Mouse (Mus musculus) MEL (cell line): ENCODE measurements around the gene Grb7. TPM values are rescaled to one million over a fixed set of nuclear protein-coding genes. Genes with fewer than 3 reads are reported as not detected.

ENCODE experiments used
- DNase-seq: peaks from one replicate; pipeline ENCODE4 v3.0.0; 2011; ENCODE audit warnings: low read depth, low spot score
- H3K27ac ChIP-seq: 2 replicates; pipeline ENCODE4 v1.5.1; 2012; ENCODE audit warnings: low read depth, mild to moderate bottlenecking, control low read depth, low read length, moderate library complexity; ENCODE audit not compliant: control insufficient read depth
- H3K27me3 ChIP-seq, 2 experiments: fragments of 150-350 bp in 1 of 2; sonication (generic) in 1 of 2; 2 replicates each; pipeline ENCODE4 v1.6.1; 2012; ENCODE audit warnings: low read length in 2 of 2, mild to moderate bottlenecking in 2 of 2, improper control_type of control experiment in 1 of 2, moderate library complexity in 1 of 2; ENCODE audit not compliant: insufficient read depth in 2 of 2, control insufficient read depth in 1 of 2
- H3K36me3 ChIP-seq, 2 experiments: 2 replicates each; pipeline ENCODE4 v1.6.1; 2012 to 2014; ENCODE audit warnings: low read length in 2 of 2, improper control_type of control experiment in 1 of 2, inconsistent platforms in 1 of 2, mild to moderate bottlenecking in 1 of 2; ENCODE audit not compliant: insufficient read depth in 2 of 2, control insufficient read depth in 1 of 2
- H3K4me1 ChIP-seq, 2 experiments: fragments of 150-350 bp in 1 of 2; sonication (generic) in 1 of 2; 2 replicates each; pipeline ENCODE4 v1.6.1; 2012; ENCODE audit warnings: low read length in 2 of 2, improper control_type of control experiment in 1 of 2, mild to moderate bottlenecking in 1 of 2; ENCODE audit not compliant: insufficient read depth in 2 of 2, control insufficient read depth in 1 of 2
- H3K4me3 ChIP-seq, 2 experiments: fragments of 150-350 bp in 1 of 2; sonication (generic) in 1 of 2; 2 replicates each; pipeline ENCODE4 v1.5.1; 2012; ENCODE audit warnings: low read depth in 2 of 2, low read length in 2 of 2, mild to moderate bottlenecking in 2 of 2, moderate library complexity in 2 of 2, control low read depth in 1 of 2, improper control_type of control experiment in 1 of 2; ENCODE audit not compliant: control insufficient read depth in 1 of 2, insufficient read depth in 1 of 2
- H3K79me2 ChIP-seq: 2 replicates; pipeline ENCODE4 v1.6.1; 2012; ENCODE audit warnings: mild to moderate bottlenecking, low read length, moderate library complexity; ENCODE audit not compliant: control insufficient read depth, poor library complexity, insufficient read depth
- H3K9ac ChIP-seq: 2 replicates; pipeline ENCODE4 v1.6.1; 2012; ENCODE audit warnings: low read depth, mild to moderate bottlenecking, control low read depth, low read length, moderate library complexity; ENCODE audit not compliant: control insufficient read depth, poor library complexity, severe bottlenecking
- H3K9me3 ChIP-seq: fragments of 150-350 bp; sonication (generic); replicated peaks from 2 replicates; pipeline ENCODE4 v1.6.1; 2012; ENCODE audit warnings: mild to moderate bottlenecking, low read length, improper control_type of control experiment, moderate library complexity; ENCODE audit not compliant: insufficient read depth
- BHLHE40 ChIP-seq: IDR thresholded peaks from 2 replicates; pipeline ENCODE4 v1.6.1; 2012; ENCODE audit warnings: low read depth, mild to moderate bottlenecking, inconsistent platforms, low read length, improper control_type of control experiment, borderline replicate concordance
- CHD2 ChIP-seq: IDR thresholded peaks from 2 replicates; pipeline ENCODE4 v1.6.1; 2011; ENCODE audit warnings: low read length, improper control_type of control experiment
- CTCF ChIP-seq, 3 experiments: IDR thresholded peaks in 2 of 3; conservative IDR thresholded peaks in 1 of 3; 2 replicates each; pipeline ENCODE4 v1.5.1; 2011 to 2012; ENCODE audit warnings: low read length in 3 of 3, low read depth in 2 of 3, mild to moderate bottlenecking in 2 of 3, improper control_type of control experiment in 1 of 3, inconsistent platforms in 1 of 3, mixed read lengths in 1 of 3, moderate library complexity in 1 of 3; ENCODE audit not compliant: control insufficient read depth in 1 of 3, insufficient read depth in 1 of 3, poor library complexity in 1 of 3, severe bottlenecking in 1 of 3
- ELF1 ChIP-seq: IDR thresholded peaks from 2 replicates; pipeline ENCODE4 v1.6.1; 2014; ENCODE audit warnings: low read depth, mild to moderate bottlenecking, inconsistent platforms, low read length, improper control_type of control experiment, moderate library complexity
- JUND ChIP-seq: IDR thresholded peaks from 2 replicates; pipeline ENCODE4 v1.6.1; 2011; ENCODE audit warnings: low read depth, mild to moderate bottlenecking, improper control_type of control experiment, low read length
- KAT2A ChIP-seq: conservative IDR thresholded peaks from 2 replicates; pipeline ENCODE4 v1.6.1; 2012; ENCODE audit warnings: low read depth, low read length, improper control_type of control experiment, inconsistent platforms
- MAZ ChIP-seq: IDR thresholded peaks from 2 replicates; pipeline ENCODE4 v1.6.1; 2012; ENCODE audit warnings: low read depth, mild to moderate bottlenecking, inconsistent platforms, low read length, improper control_type of control experiment
- MEF2A ChIP-seq: IDR thresholded peaks from 2 replicates; pipeline ENCODE4 v1.6.1; 2014; ENCODE audit warnings: low read depth, mild to moderate bottlenecking, inconsistent platforms, low read length, improper control_type of control experiment; ENCODE audit not compliant: poor library complexity, insufficient replicate concordance, severe bottlenecking; ENCODE audit errors: extremely low read depth
- MYB ChIP-seq: IDR thresholded peaks from 2 replicates; pipeline ENCODE4 v1.6.1; 2011; ENCODE audit warnings: mild to moderate bottlenecking, low read depth, low read length, improper control_type of control experiment
- POLR2A ChIP-seq, 2 experiments: IDR thresholded peaks; 2 replicates each; pipeline ENCODE4 v1.6.1; 2011 to 2012; ENCODE audit warnings: low read length in 2 of 2, mild to moderate bottlenecking in 2 of 2, control low read depth in 1 of 2, improper control_type of control experiment in 1 of 2, low read depth in 1 of 2, moderate library complexity in 1 of 2; ENCODE audit not compliant: control insufficient read depth in 1 of 2, insufficient read depth in 1 of 2, poor library complexity in 1 of 2
- RAD21 ChIP-seq: IDR thresholded peaks from 2 replicates; pipeline ENCODE4 v1.6.1; 2011; ENCODE audit warnings: mild to moderate bottlenecking, low read depth, low read length, improper control_type of control experiment
- SIN3A ChIP-seq: IDR thresholded peaks from 2 replicates; pipeline ENCODE4 v1.6.1; 2012; ENCODE audit warnings: low read length, improper control_type of control experiment, inconsistent platforms
- TAL1 ChIP-seq: IDR thresholded peaks from 2 replicates; pipeline ENCODE4 v1.6.1; 2012; ENCODE audit warnings: mild to moderate bottlenecking, inconsistent platforms, low read length, moderate library complexity, mixed read lengths
- TCF12 ChIP-seq: IDR thresholded peaks from 2 replicates; pipeline ENCODE4 v1.6.1; 2014; ENCODE audit warnings: low read depth, mild to moderate bottlenecking, inconsistent platforms, low read length, improper control_type of control experiment, moderate library complexity
- UBTF ChIP-seq: IDR thresholded peaks from 2 replicates; pipeline ENCODE4 v1.6.1; 2012; ENCODE audit warnings: low read depth, mild to moderate bottlenecking, inconsistent platforms, low read length, improper control_type of control experiment, moderate library complexity, borderline replicate concordance; ENCODE audit not compliant: insufficient read depth
- USF1 ChIP-seq: IDR thresholded peaks from 2 replicates; pipeline ENCODE4 v1.6.1; 2014; ENCODE audit warnings: low read depth, mild to moderate bottlenecking, inconsistent platforms, low read length, improper control_type of control experiment, moderate library complexity
- USF2 ChIP-seq, 2 experiments: IDR thresholded peaks; 2 replicates each; pipeline ENCODE4 v1.6.1; 2011 to 2012; ENCODE audit warnings: improper control_type of control experiment in 2 of 2, low read length in 2 of 2, borderline replicate concordance in 1 of 2, inconsistent platforms in 1 of 2, low read depth in 1 of 2, mild to moderate bottlenecking in 1 of 2; ENCODE audit not compliant: insufficient read depth in 1 of 2
- ZC3H11A ChIP-seq: IDR thresholded peaks from 2 replicates; pipeline ENCODE4 v1.6.1; 2012; ENCODE audit warnings: low read depth, mild to moderate bottlenecking, inconsistent platforms, low read length, improper control_type of control experiment
- ZKSCAN1 ChIP-seq: IDR thresholded peaks from 2 replicates; pipeline ENCODE4 v1.6.1; 2012; ENCODE audit warnings: low read depth, mild to moderate bottlenecking, inconsistent platforms, low read length, improper control_type of control experiment, moderate library complexity
- ZMIZ1 ChIP-seq: IDR thresholded peaks from 2 replicates; pipeline ENCODE4 v1.6.1; 2012; ENCODE audit warnings: low read depth, mild to moderate bottlenecking, inconsistent platforms, low read length, improper control_type of control experiment, moderate library complexity
- ZNF384 ChIP-seq: IDR thresholded peaks from 2 replicates; pipeline ENCODE4 v1.6.1; 2012; ENCODE audit warnings: low read depth, mild to moderate bottlenecking, inconsistent platforms, low read length, improper control_type of control experiment
- polyA plus RNA-seq, 2 experiments: library from polyadenylated mRNA; stranded (reverse) in 1 of 2; unstranded in 1 of 2; fragments of >175 nt in 1 of 2; fragments of >200 nt in 1 of 2; gene quantifications; 2 replicates each; pipeline versions ENCODE4 v1.2.1 to v1.2.4; 2012; ENCODE audit warnings: low replicate concordance in 2 of 2, low read depth in 1 of 2; ENCODE audit not compliant: insufficient read length in 2 of 2, insufficient read depth in 1 of 2, missing spikeins in 1 of 2
- total RNA-seq: library from RNA; depleted of rRNA; stranded (reverse); fragments of 300-350 nt; gene quantifications from 2 replicates; pipeline ENCODE4 v1.2.3, GENCODE M21; 2012

Gene Grb7
- total and polyA plus RNA-seq, 3 experiments = 0.21 TPM; not detected in 2

- H3K9ac ChIP-seq = no peak overlapping the region
- H3K79me2 ChIP-seq = no peaks in the 10 kb centered on the region
- peaks cover 8 to 13% of the 10 kb centered on the region in 2 experiments for H3K27me3 ChIP-seq
- TF ChIP-seq POLR2A (IDR thresholded peaks at IDR 0.05; ENCODE audit: control insufficient read depth in 1 of 2, insufficient read depth in 1 of 2, low read depth in 1 of 2, low read length in 2 of 2, poor library complexity in 1 of 2) (no peak), TCF12 (no peak), KAT2A (no peak), MAZ (no peak)
- no peak overlapping the region for H3K27ac ChIP-seq
- no peaks in the 10 kb centered on the region for H3K36me3 ChIP-seq
- DNase-seq = no peak
- no peak overlapping the region for H3K4me3 ChIP-seq
- no peaks in the 10 kb centered on the region for H3K4me1 ChIP-seq
- H3K9me3 ChIP-seq = no peaks in the 10 kb centered on the region
Observed at GRCm38 (mm10) chr11:98406621-98407020, 39.6 kb upstream of the Grb7 start.

GRCm38 (mm10) chr11:98408872-98409271 is 37.3 kb upstream of the Grb7 start:
- DNase-seq = no peak
- TF ChIP-seq USF1 = no peak
- TF ChIP-seq CHD2 = no peak
- TF ChIP-seq ELF1 = no peak
- TF ChIP-seq MEF2A = no peak
- TF ChIP-seq RAD21 = no peak
- no peak for TF ChIP-seq ZNF384
- TF ChIP-seq BHLHE40 = no peak
- TF ChIP-seq ZKSCAN1 = no peak
- TF ChIP-seq JUND = no peak
- TF ChIP-seq TAL1 = no peak
- no peak for TF ChIP-seq ZMIZ1
- TF ChIP-seq USF2 (IDR thresholded peaks at IDR 0.05; ENCODE audit: borderline replicate concordance in 1 of 2, insufficient read depth in 1 of 2, low read depth in 1 of 2, low read length in 2 of 2) = no peak
- no peak for TF ChIP-seq CTCF (IDR thresholded peaks at IDR 0.05 in 2 of 3, conservative IDR thresholded peaks at IDR 0.05 in 1 of 3; ENCODE audit: control insufficient read depth in 1 of 3, insufficient read depth in 1 of 3, low read depth in 2 of 3, low read length in 3 of 3, poor library complexity in 1 of 3, severe bottlenecking in 1 of 3)
- TF ChIP-seq SIN3A = no peak
- no peak for TF ChIP-seq MYB
- TF ChIP-seq UBTF = no peak
- TF ChIP-seq ZC3H11A = no peak
- Histone ChIP-seq H3K27me3 (peaks cover 10 to 13% of the 10 kb centered on the region in 2 experiments), H3K9ac (no peak overlapping the region), H3K36me3 (no peaks in the 10 kb centered on the region), H3K27ac (no peak overlapping the region), H3K79me2 (no peaks in the 10 kb centered on the region), H3K4me3 (no peak overlapping the region), H3K9me3 (no peaks in the 10 kb centered on the region), H3K4me1 (no peaks in the 10 kb centered on the region)
